23 mouse cellular contexts compared by ENCODE assay signal in the genomic region with DNA sequence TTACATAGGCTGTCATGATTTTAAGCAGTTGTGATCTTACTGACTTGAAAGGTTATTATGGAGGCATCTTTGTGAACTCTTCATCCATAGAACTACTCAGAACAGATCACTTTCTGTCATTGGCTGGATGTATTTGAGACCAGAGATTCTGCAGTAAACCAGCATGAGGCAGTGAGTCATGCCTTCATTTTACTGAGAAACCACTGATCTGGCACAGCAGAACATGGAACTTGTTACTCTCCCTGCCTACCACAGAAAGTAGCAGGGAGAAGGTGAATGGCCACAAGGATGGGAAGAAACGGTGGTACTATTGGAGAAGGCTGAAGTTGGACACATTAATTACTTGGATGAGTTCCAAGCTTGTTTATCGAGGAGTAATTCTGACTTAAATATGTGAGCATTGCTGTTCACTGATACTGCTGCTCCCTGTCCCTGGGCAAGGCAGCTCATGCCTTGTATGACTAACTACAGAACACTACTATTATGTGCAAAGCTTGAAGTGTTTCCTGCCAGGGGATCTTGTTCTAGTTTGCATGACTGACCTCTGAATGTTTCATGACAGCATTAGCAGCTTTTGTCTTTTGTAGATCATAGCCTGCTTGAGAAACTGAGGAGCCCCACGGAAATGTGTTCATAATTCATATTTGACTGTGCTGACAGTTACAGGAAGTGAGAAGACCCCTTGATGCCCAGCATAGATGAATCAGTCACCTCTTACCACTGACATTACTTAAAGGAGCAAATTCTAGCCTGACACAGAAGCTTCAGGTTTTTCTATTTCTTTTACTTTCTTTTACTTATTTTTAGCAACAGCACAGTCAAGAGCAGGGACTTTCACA.
A peak's percentile ranks its signal among the peaks of the same experiment; 100 is the strongest.
DNase-seq lines count a peak whose midpoint lies in the region; ATAC-seq and TF ChIP-seq lines count a peak whose summit lies in the region.
"Had no signal": no experiment of that assay in that cellular context is flagged by ENCODE, and none has a peak within 500 bp of the region (broad histone marks: within the 10 kb centered on the region; RNA-seq: fewer than 3 reads in every experiment).

No protein-coding gene starts in this region.

- no peaks in the 10 kb centered on the region for H3K36me3 ChIP-seq in myocyte (ENCODE audit: control insufficient read depth, insufficient read depth)
- H3K36me3 ChIP-seq in liver, embryonic 11.5 days (ENCODE audit: control insufficient read depth, insufficient read depth, low read length), result no peaks in the 10 kb centered on the region
- H3K36me3 ChIP-seq: embryonic facial prominence, embryonic 15.5 days; hindbrain, embryonic 10.5 days; neural tube, embryonic 13.5 days; stomach, embryonic 15.5 days had no signal

- CTCF ChIA-PET in Patski (lab: Charles Lee), result interaction anchor here (0.9 to 1.1 kb wide), 2 partner anchors 9 to 36 kb away, joined by 3 read pairs; no protein-coding TSS in a partner anchor

- peak; percentile 15 for DNase-seq in layer of hippocampus, adult 11-12 months (ENCODE audit: low spot score)
- no peak for DNase-seq in layer of hippocampus, adult 9-10 months (ENCODE audit: low spot score)
- DNase-seq in retina, postnatal 1 day, result peak; percentile 50
- no peak for DNase-seq in retina, embryonic 14.5 days (ENCODE audit: low spot score)
- DNase-seq in Patski (ENCODE audit: low read depth, low spot score), result peak; percentile 58
- no peak for DNase-seq in liver, embryonic 11.5 days (ENCODE audit: low spot score)
- DNase-seq in heart, postnatal 25 days (ENCODE audit: low spot score), result no peak
- DNase-seq: adrenal gland, postnatal 10 days; cerebellum, adult 11 months; gastrocnemius, postnatal 36 days; kidney, adult 8-10 months; kidney, postnatal 25 days; liver; liver, postnatal 0 days; lung, postnatal 14 days; right cerebral cortex, postnatal 25 days; thymus, adult 2 months had no signal

- no peaks in the 10 kb centered on the region for H3K79me2 ChIP-seq in myocyte (ENCODE audit: control insufficient read depth, insufficient read depth)

- H3K4me2 ChIP-seq in myocyte (ENCODE audit: low read depth), result peak overlapping the region; percentile 54
- no peak overlapping the region for H3K4me2 ChIP-seq in liver, embryonic 11.5 days
- H3K4me2 ChIP-seq: embryonic facial prominence, embryonic 15.5 days; neural tube, embryonic 13.5 days; stomach, embryonic 15.5 days had no signal

- intact Hi-C loops in heart, postnatal 25 days (cut with DNase I), result no loop called here

- H3K4me3 ChIP-seq in myocyte, result no peak overlapping the region
- no peak overlapping the region for H3K4me3 ChIP-seq in liver, embryonic 11.5 days (ENCODE audit: low read depth, low read length)
- H3K4me3 ChIP-seq: embryonic facial prominence, embryonic 15.5 days; hindbrain, embryonic 10.5 days; left cerebral cortex, adult 2 months; neural tube, embryonic 13.5 days; stomach, embryonic 15.5 days had no signal

- H3K9me3 ChIP-seq in liver, embryonic 11.5 days (ENCODE audit: control insufficient read depth, low read length), result no peaks in the 10 kb centered on the region
- H3K9me3 ChIP-seq: embryonic facial prominence, embryonic 15.5 days; hindbrain, embryonic 10.5 days; neural tube, embryonic 13.5 days; stomach, embryonic 15.5 days had no signal

- no peak overlapping the region for H3K27ac ChIP-seq in liver, embryonic 11.5 days (ENCODE audit: low read depth, low read length)
- H3K27ac ChIP-seq: embryonic facial prominence, embryonic 15.5 days; hindbrain, embryonic 10.5 days; left cerebral cortex, adult 2 months; neural tube, embryonic 13.5 days; stomach, embryonic 15.5 days had no signal

- POLR2A ChIA-PET in Patski (lab: Charles Lee), result no interaction called here

- in situ Hi-C loops in Patski (cut with MboI; ENCODE audit: low pct_unique_long_range_greater_than_20kb), result no loop called here

- TF ChIP-seq POLR2A in myocyte (IDR thresholded peaks at IDR 0.05; ENCODE audit: insufficient read length, low read depth), result no peak

- H3K4me1 ChIP-seq in liver, embryonic 11.5 days (replicated peaks; ENCODE audit: control insufficient read depth, insufficient read depth, low read length), result no peaks in the 10 kb centered on the region
- H3K4me1 ChIP-seq: hindbrain, embryonic 10.5 days; stomach, embryonic 15.5 days had no signal

- no peak for TF ChIP-seq CTCF in Patski (IDR thresholded peaks at IDR 0.05)

- H3K27me3 ChIP-seq in Patski (no peaks in the 10 kb centered on the region), myocyte (ENCODE audit: control insufficient read depth, insufficient read depth, insufficient read length) (no peaks in the 10 kb centered on the region)
- H3K27me3 ChIP-seq in liver, embryonic 11.5 days (replicated peaks; ENCODE audit: control insufficient read depth, insufficient read depth, low read length), result no peaks in the 10 kb centered on the region
- H3K27me3 ChIP-seq: embryonic facial prominence, embryonic 15.5 days; neural tube, embryonic 13.5 days; stomach, embryonic 15.5 days had no signal

- ATAC-seq in Patski, result peak; percentile 98
- ATAC-seq in liver, embryonic 11.5 days (replicated peaks; ENCODE audit: low FRiP score), result no peak
- ATAC-seq: liver, postnatal 0 days had no signal

- no peak overlapping the region for H3K9ac ChIP-seq in liver, embryonic 11.5 days (ENCODE audit: low read depth, low read length)
- H3K9ac ChIP-seq: embryonic facial prominence, embryonic 15.5 days; liver, postnatal 0 days; neural tube, embryonic 13.5 days; stomach, embryonic 15.5 days had no signal

- no peak overlapping the region for H3ac ChIP-seq in myocyte (ENCODE audit: control insufficient read depth, insufficient read length)

- 70% methylated on average over 3 of the region's 3 CpGs for WGBS in liver, embryonic 11.5 days

TF ChIP-seq in myocyte, 11 proteins besides CTCF, POLR2A, EP300 and RAD21:
- TF ChIP-seq E2F4 (IDR thresholded peaks at IDR 0.05; ENCODE audit: insufficient read depth) (no peak), TCF3 (IDR thresholded peaks at IDR 0.05; ENCODE audit: insufficient read length, low read depth) (no peak), CEBPB (IDR thresholded peaks at IDR 0.05; ENCODE audit: insufficient read depth, poor library complexity, severe bottlenecking) (no peak), USF1 (IDR thresholded peaks at IDR 0.05; ENCODE audit: low read depth) (no peak), REST (IDR thresholded peaks at IDR 0.05; ENCODE audit: insufficient read depth, insufficient read length) (no peak), SRF (IDR thresholded peaks at IDR 0.05; ENCODE audit: control insufficient read depth, insufficient read length, low read depth) (no peak), TCF12 (IDR thresholded peaks at IDR 0.05; ENCODE audit: insufficient read depth, poor library complexity, severe bottlenecking) (no peak), MAX (IDR thresholded peaks at IDR 0.05; ENCODE audit: low read depth) (no peak), MYOG (IDR thresholded peaks at IDR 0.05; ENCODE audit: control insufficient read depth in 1 of 3, insufficient read depth in 1 of 3, insufficient read length in 2 of 3, low read depth in 2 of 3) (no peak), MYOD1 (IDR thresholded peaks at IDR 0.05; ENCODE audit: control insufficient read depth in 1 of 3, insufficient read length in 2 of 3, low read depth in 2 of 3) (no peak), POLR2AphosphoS2 (IDR thresholded peaks at IDR 0.05; ENCODE audit: insufficient read length, low read depth) (no peak)

Comparison
In these comparisons a context has a peak if more than half of its experiments do, and no peak if none do; other contexts are left out.
1. DNase-seq: peak in layer of hippocampus, adult 11-12 months (single experiment), retina, postnatal 1 day (single experiment) and Patski (single experiment); none in layer of hippocampus, adult 9-10 months (single experiment), retina, embryonic 14.5 days (single experiment), liver, embryonic 11.5 days (single experiment) and heart, postnatal 25 days (single experiment).